Mouse (Mus musculus) MEL (cell line): ENCODE results near the gene Keap1. TPM values are rescaled to one million over a fixed set of nuclear protein-coding genes. Genes with fewer than 3 reads are reported as not detected.
A peak's percentile ranks its signal among the peaks of the same experiment; 100 is the strongest.

Source experiments
- DNase-seq: peaks from one replicate; pipeline ENCODE4 v3.0.0; 2011; ENCODE audit warnings: low read depth, low spot score
- H3K27ac ChIP-seq: 2 replicates; pipeline ENCODE4 v1.5.1; 2012; ENCODE audit warnings: low read depth, mild to moderate bottlenecking, control low read depth, low read length, moderate library complexity; ENCODE audit not compliant: control insufficient read depth
- H3K27me3 ChIP-seq, 2 experiments: fragments of 150-350 bp in 1 of 2; sonication (generic) in 1 of 2; 2 replicates each; pipeline ENCODE4 v1.6.1; 2012; ENCODE audit warnings: low read length in 2 of 2, mild to moderate bottlenecking in 2 of 2, improper control_type of control experiment in 1 of 2, moderate library complexity in 1 of 2; ENCODE audit not compliant: insufficient read depth in 2 of 2, control insufficient read depth in 1 of 2
- H3K36me3 ChIP-seq, 2 experiments: 2 replicates each; pipeline ENCODE4 v1.6.1; 2012 to 2014; ENCODE audit warnings: low read length in 2 of 2, improper control_type of control experiment in 1 of 2, inconsistent platforms in 1 of 2, mild to moderate bottlenecking in 1 of 2; ENCODE audit not compliant: insufficient read depth in 2 of 2, control insufficient read depth in 1 of 2
- H3K4me1 ChIP-seq, 2 experiments: fragments of 150-350 bp in 1 of 2; sonication (generic) in 1 of 2; 2 replicates each; pipeline ENCODE4 v1.6.1; 2012; ENCODE audit warnings: low read length in 2 of 2, improper control_type of control experiment in 1 of 2, mild to moderate bottlenecking in 1 of 2; ENCODE audit not compliant: insufficient read depth in 2 of 2, control insufficient read depth in 1 of 2
- H3K4me3 ChIP-seq, 2 experiments: fragments of 150-350 bp in 1 of 2; sonication (generic) in 1 of 2; 2 replicates each; pipeline ENCODE4 v1.5.1; 2012; ENCODE audit warnings: low read depth in 2 of 2, low read length in 2 of 2, mild to moderate bottlenecking in 2 of 2, moderate library complexity in 2 of 2, control low read depth in 1 of 2, improper control_type of control experiment in 1 of 2; ENCODE audit not compliant: control insufficient read depth in 1 of 2, insufficient read depth in 1 of 2
- H3K79me2 ChIP-seq: 2 replicates; pipeline ENCODE4 v1.6.1; 2012; ENCODE audit warnings: mild to moderate bottlenecking, low read length, moderate library complexity; ENCODE audit not compliant: control insufficient read depth, poor library complexity, insufficient read depth
- H3K9ac ChIP-seq: 2 replicates; pipeline ENCODE4 v1.6.1; 2012; ENCODE audit warnings: low read depth, mild to moderate bottlenecking, control low read depth, low read length, moderate library complexity; ENCODE audit not compliant: control insufficient read depth, poor library complexity, severe bottlenecking
- H3K9me3 ChIP-seq: fragments of 150-350 bp; sonication (generic); replicated peaks from 2 replicates; pipeline ENCODE4 v1.6.1; 2012; ENCODE audit warnings: mild to moderate bottlenecking, low read length, improper control_type of control experiment, moderate library complexity; ENCODE audit not compliant: insufficient read depth
- BHLHE40 ChIP-seq: IDR thresholded peaks from 2 replicates; pipeline ENCODE4 v1.6.1; 2012; ENCODE audit warnings: low read depth, mild to moderate bottlenecking, inconsistent platforms, low read length, improper control_type of control experiment, borderline replicate concordance
- CTCF ChIP-seq, 3 experiments: IDR thresholded peaks in 2 of 3; conservative IDR thresholded peaks in 1 of 3; 2 replicates each; pipeline ENCODE4 v1.5.1; 2011 to 2012; ENCODE audit warnings: low read length in 3 of 3, low read depth in 2 of 3, mild to moderate bottlenecking in 2 of 3, improper control_type of control experiment in 1 of 3, inconsistent platforms in 1 of 3, mixed read lengths in 1 of 3, moderate library complexity in 1 of 3; ENCODE audit not compliant: control insufficient read depth in 1 of 3, insufficient read depth in 1 of 3, poor library complexity in 1 of 3, severe bottlenecking in 1 of 3
- E2F4 ChIP-seq: IDR thresholded peaks from 2 replicates; pipeline ENCODE4 v1.6.1; 2011; ENCODE audit warnings: low read depth, low read length, improper control_type of control experiment, borderline replicate concordance
- ELF1 ChIP-seq: IDR thresholded peaks from 2 replicates; pipeline ENCODE4 v1.6.1; 2014; ENCODE audit warnings: low read depth, mild to moderate bottlenecking, inconsistent platforms, low read length, improper control_type of control experiment, moderate library complexity
- GABPA ChIP-seq: IDR thresholded peaks from 2 replicates; pipeline ENCODE4 v1.6.1; 2012; ENCODE audit warnings: low read depth, mild to moderate bottlenecking, inconsistent platforms, low read length, improper control_type of control experiment, moderate library complexity
- GATA1 ChIP-seq: IDR thresholded peaks from 2 replicates; pipeline ENCODE4 v1.6.1; 2011; ENCODE audit warnings: low read depth, low read length, improper control_type of control experiment
- JUND ChIP-seq: IDR thresholded peaks from 2 replicates; pipeline ENCODE4 v1.6.1; 2011; ENCODE audit warnings: low read depth, mild to moderate bottlenecking, improper control_type of control experiment, low read length
- MAFK ChIP-seq: IDR thresholded peaks from 2 replicates; pipeline ENCODE4 v1.6.1; 2011; ENCODE audit warnings: low read depth, mild to moderate bottlenecking, low read length, improper control_type of control experiment, borderline replicate concordance
- MAX ChIP-seq: IDR thresholded peaks from 2 replicates; pipeline ENCODE4 v1.6.1; 2011; ENCODE audit warnings: low read length, improper control_type of control experiment
- MAZ ChIP-seq: IDR thresholded peaks from 2 replicates; pipeline ENCODE4 v1.6.1; 2012; ENCODE audit warnings: low read depth, mild to moderate bottlenecking, inconsistent platforms, low read length, improper control_type of control experiment
- MEF2A ChIP-seq: IDR thresholded peaks from 2 replicates; pipeline ENCODE4 v1.6.1; 2014; ENCODE audit warnings: low read depth, mild to moderate bottlenecking, inconsistent platforms, low read length, improper control_type of control experiment; ENCODE audit not compliant: poor library complexity, insufficient replicate concordance, severe bottlenecking; ENCODE audit errors: extremely low read depth
- MXI1 ChIP-seq: IDR thresholded peaks from 2 replicates; pipeline ENCODE4 v1.6.1; 2011; ENCODE audit warnings: mild to moderate bottlenecking, low read depth, low read length, improper control_type of control experiment
- MYB ChIP-seq: IDR thresholded peaks from 2 replicates; pipeline ENCODE4 v1.6.1; 2011; ENCODE audit warnings: mild to moderate bottlenecking, low read depth, low read length, improper control_type of control experiment
- MYC ChIP-seq: IDR thresholded peaks from 2 replicates; pipeline ENCODE4 v1.6.1; 2011; ENCODE audit warnings: low read depth, mild to moderate bottlenecking, low read length, improper control_type of control experiment, moderate library complexity
- NELFE ChIP-seq: IDR thresholded peaks from 2 replicates; pipeline ENCODE4 v1.6.1; 2011; ENCODE audit warnings: low read depth, low read length, improper control_type of control experiment
- NRF1 ChIP-seq: IDR thresholded peaks from 2 replicates; pipeline ENCODE4 v1.6.1; 2014; ENCODE audit warnings: low read depth, mild to moderate bottlenecking, inconsistent platforms, low read length, improper control_type of control experiment, moderate library complexity; ENCODE audit not compliant: poor library complexity, insufficient read depth, severe bottlenecking
- POLR2A ChIP-seq, 2 experiments: IDR thresholded peaks; 2 replicates each; pipeline ENCODE4 v1.6.1; 2011 to 2012; ENCODE audit warnings: low read length in 2 of 2, mild to moderate bottlenecking in 2 of 2, control low read depth in 1 of 2, improper control_type of control experiment in 1 of 2, low read depth in 1 of 2, moderate library complexity in 1 of 2; ENCODE audit not compliant: control insufficient read depth in 1 of 2, insufficient read depth in 1 of 2, poor library complexity in 1 of 2
- POLR2AphosphoS2 ChIP-seq: IDR thresholded peaks from 2 replicates; pipeline ENCODE4 v1.6.1; 2011; ENCODE audit warnings: low read length, improper control_type of control experiment
- POLR2AphosphoS5 ChIP-seq: IDR thresholded peaks from 2 replicates; pipeline ENCODE4 v1.6.1; 2012; ENCODE audit warnings: low read depth, borderline replicate concordance, mild to moderate bottlenecking, inconsistent platforms, low read length, moderate library complexity, mixed read lengths
- RAD21 ChIP-seq: IDR thresholded peaks from 2 replicates; pipeline ENCODE4 v1.6.1; 2011; ENCODE audit warnings: mild to moderate bottlenecking, low read depth, low read length, improper control_type of control experiment
- SIN3A ChIP-seq: IDR thresholded peaks from 2 replicates; pipeline ENCODE4 v1.6.1; 2012; ENCODE audit warnings: low read length, improper control_type of control experiment, inconsistent platforms
- SMC3 ChIP-seq: IDR thresholded peaks from 2 replicates; pipeline ENCODE4 v1.6.1; 2011; ENCODE audit warnings: low read depth, low read length, improper control_type of control experiment
- TAL1 ChIP-seq: IDR thresholded peaks from 2 replicates; pipeline ENCODE4 v1.6.1; 2012; ENCODE audit warnings: mild to moderate bottlenecking, inconsistent platforms, low read length, moderate library complexity, mixed read lengths
- TBP ChIP-seq: IDR thresholded peaks from 2 replicates; pipeline ENCODE4 v1.8.0; 2011; ENCODE audit warnings: low read depth, low read length, improper control_type of control experiment
- UBTF ChIP-seq: IDR thresholded peaks from 2 replicates; pipeline ENCODE4 v1.6.1; 2012; ENCODE audit warnings: low read depth, mild to moderate bottlenecking, inconsistent platforms, low read length, improper control_type of control experiment, moderate library complexity, borderline replicate concordance; ENCODE audit not compliant: insufficient read depth
- USF2 ChIP-seq, 2 experiments: IDR thresholded peaks; 2 replicates each; pipeline ENCODE4 v1.6.1; 2011 to 2012; ENCODE audit warnings: improper control_type of control experiment in 2 of 2, low read length in 2 of 2, borderline replicate concordance in 1 of 2, inconsistent platforms in 1 of 2, low read depth in 1 of 2, mild to moderate bottlenecking in 1 of 2; ENCODE audit not compliant: insufficient read depth in 1 of 2
- ZKSCAN1 ChIP-seq: IDR thresholded peaks from 2 replicates; pipeline ENCODE4 v1.6.1; 2012; ENCODE audit warnings: low read depth, mild to moderate bottlenecking, inconsistent platforms, low read length, improper control_type of control experiment, moderate library complexity
- ZMIZ1 ChIP-seq: IDR thresholded peaks from 2 replicates; pipeline ENCODE4 v1.6.1; 2012; ENCODE audit warnings: low read depth, mild to moderate bottlenecking, inconsistent platforms, low read length, improper control_type of control experiment, moderate library complexity
- ZNF384 ChIP-seq: IDR thresholded peaks from 2 replicates; pipeline ENCODE4 v1.6.1; 2012; ENCODE audit warnings: low read depth, mild to moderate bottlenecking, inconsistent platforms, low read length, improper control_type of control experiment
- polyA plus RNA-seq, 2 experiments: library from polyadenylated mRNA; stranded (reverse) in 1 of 2; unstranded in 1 of 2; fragments of >175 nt in 1 of 2; fragments of >200 nt in 1 of 2; gene quantifications; 2 replicates each; pipeline versions ENCODE4 v1.2.1 to v1.2.4; 2012; ENCODE audit warnings: low replicate concordance in 2 of 2, low read depth in 1 of 2; ENCODE audit not compliant: insufficient read length in 2 of 2, insufficient read depth in 1 of 2, missing spikeins in 1 of 2
- total RNA-seq: library from RNA; depleted of rRNA; stranded (reverse); fragments of 300-350 nt; gene quantifications from 2 replicates; pipeline ENCODE4 v1.2.3, GENCODE M21; 2012

Keap1 gene
- total and polyA plus RNA-seq, 3 experiments, result 67.5 to 174 (median 171) TPM

GRCm38 (mm10) chr9:21287571-21288402, 48.6 kb upstream of the Keap1 start, which contains the start of gene Kri1 (continued):
- TF ChIP-seq MAZ (no peak), MEF2A (no peak), POLR2AphosphoS2 (no peak), SIN3A (no peak), MYB (no peak), NRF1 (no peak), POLR2AphosphoS5 (peak; percentile 81; the same call in 1 of the 2 replicates), ZKSCAN1 (no peak), ELF1 (no peak), ZNF384 (no peak), ZMIZ1 (no peak), POLR2A (IDR thresholded peaks at IDR 0.05; ENCODE audit: control insufficient read depth in 1 of 2, insufficient read depth in 1 of 2, low read depth in 1 of 2, low read length in 2 of 2, poor library complexity in 1 of 2) (peak in 1 of 2 experiments; percentile 100; a peak in 2 of 4 replicates), MAX (no peak), SMC3 (no peak), E2F4 (no peak), JUND (no peak), BHLHE40 (no peak), GABPA (no peak)

GRCm38 (mm10) chr9:21286753-21287152, 47.6 kb upstream of the Keap1 start:
- Histone ChIP-seq H3K36me3 (peaks cover 25 to 35% of the 10 kb centered on the region in 2 experiments), H3K9me3 (no peaks in the 10 kb centered on the region), H3K9ac (peak overlapping the region; percentile 75), H3K27me3 (no peaks in the 10 kb centered on the region), H3K4me1 (peaks cover 23 to 25% of the 10 kb centered on the region in 2 experiments), H3K79me2 (peaks cover 51% of the 10 kb centered on the region), H3K4me3 (peak overlapping the region; percentile 69 to 71), H3K27ac (peak overlapping the region; percentile 85)
- TF ChIP-seq GABPA (no peak), UBTF (no peak), USF2 (IDR thresholded peaks at IDR 0.05; ENCODE audit: borderline replicate concordance in 1 of 2, insufficient read depth in 1 of 2, low read depth in 1 of 2, low read length in 2 of 2) (no peak), ZMIZ1 (no peak), POLR2AphosphoS5 (no peak), MYC (no peak), BHLHE40 (no peak), SMC3 (no peak), CTCF (IDR thresholded peaks at IDR 0.05 in 2 of 3, conservative IDR thresholded peaks at IDR 0.05 in 1 of 3; ENCODE audit: control insufficient read depth in 1 of 3, insufficient read depth in 1 of 3, low read depth in 2 of 3, low read length in 3 of 3, poor library complexity in 1 of 3, severe bottlenecking in 1 of 3) (no peak), NELFE (no peak), MAFK (no peak), TAL1 (peak; percentile 36; the same call in 1 of the 2 replicates), TBP (0 out of 2 replicates have a peak, but pooled peaks have one; percentile 33), GATA1 (peak; percentile 81), RAD21 (no peak), MYB (no peak), MXI1 (no peak)
- peak; percentile 83 for DNase-seq
